Mouse (Mus musculus): ENCODE measurements around the gene Klk10. TPM values are rescaled to one million over a fixed set of nuclear protein-coding genes. Genes with fewer than 3 reads are reported as not detected.

The Klk10 gene
- total RNA-seq, 4 experiments from 2014 or later: 0.22 to 0.57 (median 0.25) TPM

DNA sequence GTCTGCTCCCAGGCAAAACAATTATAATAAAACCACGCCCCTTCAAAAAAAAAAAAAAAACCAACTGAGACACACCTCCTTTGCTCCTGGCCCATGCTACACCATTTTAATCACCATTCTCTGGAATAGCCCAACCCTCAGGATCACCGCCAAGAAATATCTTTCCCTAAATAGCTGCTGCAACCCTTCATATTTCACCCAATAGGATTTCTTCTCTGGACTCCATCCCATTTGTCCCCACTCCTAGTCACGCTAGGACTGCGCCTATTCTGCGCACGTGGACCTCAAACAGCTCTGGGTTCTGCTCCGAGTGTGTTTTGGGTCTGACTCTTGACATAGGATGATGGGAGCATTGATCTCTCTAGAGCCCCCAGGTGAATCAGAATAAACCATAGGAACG, 15.5 kb downstream of the Klk10 start:
- DNase-seq (ENCODE audit: low spot score): no peak

DNA sequence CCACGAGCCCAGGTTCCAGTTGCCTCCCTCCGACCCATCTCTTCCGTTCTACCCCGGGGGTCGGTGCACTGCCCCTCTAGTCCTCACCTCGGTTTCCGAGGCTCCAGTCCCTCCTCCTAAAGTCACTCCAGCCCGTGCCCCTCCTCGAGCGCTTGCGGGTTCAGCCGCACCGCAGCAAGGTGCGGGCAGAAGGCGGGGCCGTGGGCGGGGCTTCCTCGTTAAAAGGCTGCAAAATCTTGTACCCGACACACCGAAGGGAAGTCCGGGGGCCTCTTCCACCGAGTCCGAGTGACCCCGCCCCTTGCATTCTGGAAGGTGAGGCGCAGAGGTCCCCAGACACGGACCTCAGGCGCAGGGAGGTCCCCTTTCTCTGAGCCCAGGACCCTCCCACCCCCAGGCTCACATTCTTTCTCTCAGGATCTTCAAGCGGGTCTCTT, 16.5 kb downstream of the Klk10 start, which contains the start of gene Klk8:
TSS of gene Klk8 (plus strand) at position 245 of the 437 bp plus-strand sequence.
- peak; percentile 13 for DNase-seq (ENCODE audit: low spot score)

- DNase-seq (ENCODE audit: low spot score): peak; percentile 44
Measured at GRCm38 (mm10) chr7:43797844-43798462, 17.1 kb downstream of the Klk10 start.

- no peak for DNase-seq (ENCODE audit: low spot score)
Measured at GRCm38 (mm10) chr7:43799876-43800275, 19.0 kb downstream of the Klk10 start.

DNA sequence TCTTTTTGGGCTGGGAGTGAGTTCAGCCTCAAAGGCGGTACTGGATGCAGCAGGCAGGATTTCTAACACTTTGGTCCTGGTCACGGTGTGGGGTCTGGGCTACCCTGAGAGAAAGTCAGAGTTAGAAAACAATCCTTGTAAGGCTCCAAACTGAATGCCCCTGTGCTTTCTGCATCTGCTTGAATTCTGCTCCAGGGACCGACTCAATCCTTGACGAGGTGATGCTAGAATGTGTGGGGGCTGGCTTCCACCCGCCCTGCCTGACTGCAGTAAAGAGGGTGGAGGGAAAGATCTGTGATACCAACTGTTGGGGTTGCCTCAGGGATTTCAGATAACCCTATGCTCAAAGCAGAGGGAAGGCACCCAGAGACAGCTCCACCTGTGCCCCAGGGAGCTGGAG, 30.2 kb downstream of the Klk10 start, which contains the start of gene Klk7:
TSS of gene Klk7 (plus strand) at position 301 of the 400 bp plus-strand sequence.
- no peak for DNase-seq (ENCODE audit: low spot score)

- no peak for DNase-seq (ENCODE audit: low spot score)
Measured at GRCm38 (mm10) chr7:43815211-43815610, 34.4 kb downstream of the Klk10 start.

GRCm38 (mm10) chr7:43816746-43817145, 35.9 kb downstream of the Klk10 start:
- no peak for DNase-seq (ENCODE audit: low spot score)

DNA sequence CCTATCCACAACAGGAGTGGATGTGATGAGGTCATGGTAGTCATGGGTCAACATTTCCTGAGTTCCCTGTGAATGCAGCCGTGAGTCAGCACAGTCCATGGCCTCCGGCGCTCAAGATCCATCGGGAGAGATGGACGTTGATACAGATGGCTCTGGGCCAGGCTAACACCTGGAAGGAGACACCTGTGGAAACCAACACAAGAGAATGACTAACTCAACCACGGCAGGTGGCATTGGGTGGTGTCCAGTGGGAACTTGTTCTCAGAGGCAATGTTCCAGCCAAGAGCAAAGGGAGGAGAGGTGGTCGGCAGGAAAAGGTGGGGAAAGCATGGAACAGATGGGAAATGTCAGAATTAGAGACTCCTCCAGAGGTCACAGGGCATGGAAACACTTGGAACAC, 40.7 kb downstream of the Klk10 start:
- no peak for DNase-seq (ENCODE audit: low spot score)

GRCm38 (mm10) chr7:43824199-43824598, 43.4 kb downstream of the Klk10 start, which contains the start of gene Klk6:
Gene Klk6 (plus strand): TSS chr7:43824499.
- DNase-seq (ENCODE audit: low spot score): no peak

GRCm38 (mm10) chr7:43826056-43826455, 45.2 kb downstream of the Klk10 start:
- DNase-seq (ENCODE audit: low spot score): no peak

DNA sequence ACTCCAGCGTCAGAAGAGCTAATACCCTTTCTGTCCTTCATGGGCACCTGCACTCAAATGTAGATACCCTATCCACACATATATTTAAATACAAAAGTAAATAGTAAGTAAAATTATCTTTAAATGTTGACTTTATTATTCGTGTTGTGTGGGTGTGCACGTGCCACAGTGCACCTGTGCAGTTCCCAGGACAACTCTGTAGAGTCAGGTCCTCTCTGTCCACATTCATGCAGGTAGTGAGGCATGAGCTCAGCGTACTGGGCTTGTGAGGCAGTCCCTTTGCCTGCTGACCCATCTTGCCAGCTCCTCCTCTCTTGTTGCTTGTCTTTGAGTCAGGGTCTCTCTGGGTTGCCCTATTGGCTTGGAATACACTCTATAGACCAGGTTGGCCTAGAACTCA, 46.9 kb downstream of the Klk10 start:
- no peak for DNase-seq (ENCODE audit: low spot score)

GRCm38 (mm10) chr7:43829006-43829405, 48.2 kb downstream of the Klk10 start:
- no peak for DNase-seq (ENCODE audit: low spot score)

Other genes starting within 250 kb of the Klk10 start
- gene Cd33, start 236.6 kb upstream of the Klk10 start, total RNA-seq (2022): 1 to 10 TPM; 1.6 to 3.1 (median 2.7) TPM
- 1 to 10 TPM in 1 of 4 experiments, under 1 TPM in 3; 0.66 to 1.1 (median 0.88) TPM for gene Zfp658, start 218.8 kb upstream of the Klk10 start, total RNA-seq (2022)
- gene Zfp719, start 201.4 kb upstream of the Klk10 start, total RNA-seq (2022): 1 to 10 TPM; 4.4 to 8.0 (median 5.6) TPM
- not detected for gene Zfp819, start 173.9 kb upstream of the Klk10 start, total RNA-seq (2022)
- not detected for gene Ceacam18, start 146.3 kb upstream of the Klk10 start, total RNA-seq (2022)
- gene Siglece, start 120.9 kb upstream of the Klk10 start, total RNA-seq (2022): 1 to 10 TPM in 3 of 4 experiments, under 1 TPM in 1; 0.75 to 1.6 (median 1.1) TPM
- gene Ctu1, start 109.0 kb upstream of the Klk10 start, total RNA-seq (2022): 1 to 10 TPM; 2.9 to 3.4 (median 3.1) TPM
- gene Klk14, start 90.6 kb upstream of the Klk10 start, total RNA-seq (2022): under 1 TPM in 3 of 4 experiments, not detected in 1; 0.27 to 0.49 (median 0.34) TPM
- not detected for gene Klk13, start 68.5 kb upstream of the Klk10 start, total RNA-seq (2022)
- gene Klk12, start 12.1 kb upstream of the Klk10 start, total RNA-seq (2022): not detected
- under 1 TPM in 3 of 4 experiments, not detected in 1; 0.32 to 0.79 (median 0.37) TPM for gene Klk11, start 6.4 kb upstream of the Klk10 start, total RNA-seq (2022)
- gene Klk9, start 10.9 kb downstream of the Klk10 start, total RNA-seq (2022): not detected
- 10 to 100 TPM in 3 of 4 experiments, 1 to 10 TPM in 1; 9.4 to 12.4 (median 11.2) TPM for gene Klk8, start 16.5 kb downstream of the Klk10 start, total RNA-seq (2022)
- not detected for gene Klk7, start 30.3 kb downstream of the Klk10 start, total RNA-seq (2022)
- gene Klk6, start 43.5 kb downstream of the Klk10 start, total RNA-seq (2022): not detected
- not detected for gene Klk5, start 60.9 kb downstream of the Klk10 start, total RNA-seq (2022)
- gene Klk4, start 100.1 kb downstream of the Klk10 start, total RNA-seq (2022): not detected
- gene Klk15, start 152.7 kb downstream of the Klk10 start, total RNA-seq (2022): not detected
- gene Klk1b8, start 169.6 kb downstream of the Klk10 start, total RNA-seq (2022): not detected
- gene Klk1b1, start 185.7 kb downstream of the Klk10 start, total RNA-seq (2022): not detected
- gene Klk1b9, start 195.0 kb downstream of the Klk10 start, total RNA-seq (2022): not detected
- gene Klk1b11, start 214.8 kb downstream of the Klk10 start, total RNA-seq (2022): not detected
- gene Klk1b26, start 231.1 kb downstream of the Klk10 start, total RNA-seq (2022): 1 to 10 TPM; 1.7 to 7.4 (median 4.1) TPM

Data from heart, adult 8-10 months (tissue).